Mouse (Mus musculus) CH12.LX (cell line): ENCODE data around the gene Avp.
"Not testable (repeated sequence)": the region's sequence is repeated elsewhere in the genome, so short reads cannot be mapped to it uniquely, and the experiment has no call there.

ENCODE experiments used
- CHD1 ChIP-seq: IDR thresholded peaks from 2 replicates; pipeline ENCODE4 v1.6.1; 2012; ENCODE audit warnings: low read depth, low read length, improper control_type of control experiment, inconsistent platforms
- CHD2 ChIP-seq: IDR thresholded peaks from 2 replicates; pipeline ENCODE4 v1.6.1; 2011; ENCODE audit warnings: low read length, improper control_type of control experiment
- CTCF ChIP-seq, 2 experiments: IDR thresholded peaks in 1 of 2; conservative IDR thresholded peaks in 1 of 2; 2 replicates each; pipeline ENCODE4 v1.5.1; 2011 to 2012; ENCODE audit warnings: low read depth in 2 of 2, low read length in 2 of 2, improper control_type of control experiment in 1 of 2, inconsistent platforms in 1 of 2, mild to moderate bottlenecking in 1 of 2, moderate library complexity in 1 of 2
- EP300 ChIP-seq: IDR thresholded peaks from 2 replicates; pipeline ENCODE4 v1.6.1; 2011; ENCODE audit warnings: low read length, improper control_type of control experiment
- GABPA ChIP-seq: IDR thresholded peaks from 2 replicates; pipeline ENCODE4 v1.6.1; 2012; ENCODE audit warnings: low read depth, low read length, improper control_type of control experiment, inconsistent platforms; ENCODE audit not compliant: insufficient replicate concordance
- MAFK ChIP-seq: IDR thresholded peaks from 2 replicates; pipeline ENCODE4 v1.6.1; 2011; ENCODE audit warnings: low read length, improper control_type of control experiment; ENCODE audit not compliant: insufficient replicate concordance
- POLR2A ChIP-seq: IDR thresholded peaks from 2 replicates; pipeline ENCODE4 v1.6.1; 2011; ENCODE audit warnings: low read depth, mild to moderate bottlenecking, improper control_type of control experiment, low read length
- SIN3A ChIP-seq: IDR thresholded peaks from 2 replicates; pipeline ENCODE4 v1.6.1; 2012; ENCODE audit warnings: low read length, improper control_type of control experiment, inconsistent platforms
- USF1 ChIP-seq: IDR thresholded peaks from 2 replicates; pipeline ENCODE4 v1.6.1; 2014; ENCODE audit warnings: low read depth, mild to moderate bottlenecking, inconsistent platforms, low read length, improper control_type of control experiment
- USF2 ChIP-seq: conservative IDR thresholded peaks from 2 replicates; pipeline ENCODE4 v1.6.1; 2011; ENCODE audit warnings: low read depth, low read length, improper control_type of control experiment
- ZMIZ1 ChIP-seq: IDR thresholded peaks from 2 replicates; pipeline ENCODE4 v1.6.1; 2012; ENCODE audit warnings: low read depth, mild to moderate bottlenecking, inconsistent platforms, low read length, improper control_type of control experiment
- ZNF384 ChIP-seq: IDR thresholded peaks from 2 replicates; pipeline ENCODE4 v1.6.1; 2012; ENCODE audit warnings: low read depth, low read length, improper control_type of control experiment, inconsistent platforms

GRCm38 (mm10) chr2:130576564-130576963 lies 5.8 kb downstream of the Avp start:
- TF ChIP-seq CTCF (conservative IDR thresholded peaks at IDR 0.05 in 1 of 2, IDR thresholded peaks at IDR 0.05 in 1 of 2; ENCODE audit: low read depth in 2 of 2, low read length in 2 of 2); MAFK; CHD1; POLR2A; EP300; CHD2; ZNF384; ZMIZ1; USF2; SIN3A; USF1; GABPA: not testable (repeated sequence)
